Mouse (Mus musculus): ENCODE data around the gene Prn.

DNA sequence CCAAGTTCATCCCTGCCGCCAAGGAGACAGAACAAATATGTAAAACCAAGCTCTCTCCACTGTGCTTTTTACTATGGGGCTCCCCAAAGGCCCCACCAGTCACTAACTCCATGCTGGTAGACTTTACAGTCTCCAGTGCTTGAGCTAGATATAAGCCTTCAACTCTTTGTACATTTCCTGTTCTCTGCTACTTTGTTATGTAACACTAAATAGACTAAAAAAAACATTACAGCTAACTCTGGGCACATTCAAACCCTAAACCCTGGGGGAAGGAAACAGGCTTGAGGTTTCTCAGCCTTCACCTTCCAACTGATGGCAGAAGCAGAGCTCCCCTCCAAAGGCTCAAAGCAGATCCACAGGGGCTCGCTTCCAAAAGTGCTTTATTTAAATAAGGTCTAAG lies 82.7 kb downstream of the Prn start:
- TF ChIP-seq CTCF (IDR thresholded peaks at IDR 0.05; ENCODE audit: low read depth) (no peak), EP300 (IDR thresholded peaks at IDR 0.05; ENCODE audit: low read depth) (no peak)
